Mouse (Mus musculus) testis, adult 10 weeks (tissue): ENCODE measurements around the gene Duox2. TPM values are rescaled to one million over a fixed set of nuclear protein-coding genes. Genes with fewer than 3 reads are reported as not detected.

ENCODE experiments used
- polyA plus RNA-seq: library from polyadenylated mRNA; stranded (reverse); fragments of 350-450 nt; fragmentation: Illumina TruSeq; extraction: RNeasy Lipid Tissue Mini Kit (QIAGEN cat#74804); gene quantifications from one replicate; pipeline ENCODE4 v1.2.3, GENCODE M21; 2014; ENCODE audit warnings: low read depth, low replicate concordance

The Duox2 gene
- polyA plus RNA-seq: not detected

GRCm38 (mm10) chr2:122298096-122298499, at the start of gene Duox2:
Gene Duox2 (minus strand): TSS chr2:122298449.

GRCm38 (mm10) chr2:122315372-122315771, 17.1 kb upstream of the Duox2 start, which contains the start of gene Duox1:
Gene Duox1 (plus strand): TSS chr2:122315672.

GRCm38 (mm10) chr2:122313536-122313935, 15.3 kb upstream of the Duox2 start, which contains the start of gene Duoxa1:
Gene Duoxa1 (minus strand): TSS chr2:122313730.

GRCm38 (mm10) chr2:122298596-122299490, 594 bp upstream of the Duox2 start, which contains the start of gene Duoxa2:
Gene Duoxa2 (plus strand): TSS chr2:122298900.

DNA sequence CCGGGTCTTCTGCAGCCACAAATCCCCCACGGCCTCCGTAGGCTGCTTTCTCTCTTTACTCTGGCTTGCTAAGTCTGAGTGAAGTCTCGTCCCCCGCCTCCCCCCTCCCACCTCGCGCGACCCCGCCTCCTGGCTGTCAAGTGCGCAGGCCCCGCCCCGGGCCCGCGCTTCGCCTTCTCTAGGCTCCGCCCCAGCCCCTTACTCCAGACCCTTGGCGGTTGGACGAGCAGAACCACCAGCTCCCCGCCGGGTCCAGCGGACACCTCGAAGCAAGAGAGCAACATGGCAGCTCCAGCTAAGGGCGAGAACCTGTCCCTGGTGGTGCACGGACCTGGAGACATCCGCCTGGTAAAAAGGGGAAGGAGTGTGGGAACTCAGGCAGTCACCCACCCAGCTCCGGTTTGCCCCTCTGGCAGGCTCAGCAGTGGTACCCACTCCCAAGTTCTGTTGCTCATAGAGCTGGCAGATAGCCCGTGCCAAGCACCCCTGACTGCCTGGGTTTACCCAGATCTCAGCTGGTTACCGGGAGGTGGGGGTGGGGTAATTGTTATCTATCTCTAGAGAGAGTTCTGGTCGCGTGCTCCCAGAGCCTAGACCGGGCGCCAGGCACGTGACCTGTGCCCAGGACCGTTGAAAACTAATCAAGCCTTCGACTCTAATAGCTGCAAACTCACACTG, 63.5 kb downstream of the Duox2 start, which contains the start of gene Sord:
Gene Sord (plus strand): TSS at position 139 of the 678 bp plus-strand sequence.

Other genes with a start within 250 kb of the Duox2 start
- 5.5 TPM for gene Spg11, start 180.1 kb downstream of the Duox2 start, polyA plus RNA-seq
- 233 TPM for gene B2m, start 150.8 kb downstream of the Duox2 start, polyA plus RNA-seq
- gene Trim69, start 137.7 kb downstream of the Duox2 start, polyA plus RNA-seq: 202 TPM
- gene Patl2, start 112.3 kb downstream of the Duox2 start, polyA plus RNA-seq: 0.29 TPM
- 18.3 TPM for gene Terb2, start 112.2 kb downstream of the Duox2 start, polyA plus RNA-seq
- 1,442 TPM for gene Sord, start 63.7 kb downstream of the Duox2 start, polyA plus RNA-seq
- not detected for gene Duoxa2, start 451 bp upstream of the Duox2 start, polyA plus RNA-seq
- gene Duoxa1, start 15.3 kb upstream of the Duox2 start, polyA plus RNA-seq: not detected
- gene Duox1, start 17.2 kb upstream of the Duox2 start, polyA plus RNA-seq: not detected
- 0.42 TPM for gene Shf, start 70.7 kb upstream of the Duox2 start, polyA plus RNA-seq
- 0.90 TPM for gene Slc28a2, start 128.0 kb upstream of the Duox2 start, polyA plus RNA-seq
- 0.10 TPM for gene Gm14085, start 186.5 kb upstream of the Duox2 start, polyA plus RNA-seq